Mouse (Mus musculus) embryonic facial prominence, embryonic 11.5 days (tissue): ENCODE measurements around the gene Mycbp2. TPM values are rescaled to one million over a fixed set of nuclear protein-coding genes. Genes with fewer than 3 reads are reported as not detected.

Experiments
- ATAC-seq: fragments of 200-750 bp; cut with Nextera tagmentation; replicated peaks from 2 replicates; pipeline ENCODE4 v1.8.0; 2017; ENCODE audit warnings: low read depth; ENCODE audit not compliant: insufficient number of reproducible peaks, low FRiP score, low TSS enrichment
- DNase-seq: peaks from one replicate; pipeline ENCODE4 v3.0.0-alpha.2; 2015; ENCODE audit warnings: low spot score
- H3K27ac ChIP-seq: fragments of 300-500 bp; sonication (generic); replicated peaks from 2 replicates; pipeline ENCODE4 v1.5.1; 2014; ENCODE audit warnings: mild to moderate bottlenecking, low read depth, low read length, control low read depth
- H3K27me3 ChIP-seq: fragments of 300-500 bp; sonication (generic); 2 replicates; pipeline ENCODE4 v1.6.1; 2014; ENCODE audit warnings: mild to moderate bottlenecking, low read length, moderate library complexity, mixed read lengths; ENCODE audit not compliant: control insufficient read depth, insufficient read depth
- H3K36me3 ChIP-seq: fragments of 300-500 bp; sonication (generic); replicated peaks from 2 replicates; pipeline ENCODE4 v1.6.1; 2014; ENCODE audit warnings: low read depth, mild to moderate bottlenecking, low read length, moderate library complexity, mixed read lengths; ENCODE audit not compliant: control insufficient read depth, insufficient read depth
- H3K4me1 ChIP-seq: fragments of 300-500 bp; sonication (generic); 2 replicates; pipeline ENCODE4 v1.6.1; 2014; ENCODE audit warnings: low read length, mixed read lengths; ENCODE audit not compliant: control insufficient read depth, insufficient read depth
- H3K4me2 ChIP-seq: fragments of 300-500 bp; sonication (generic); 2 replicates; pipeline ENCODE4 v1.6.1; 2014; ENCODE audit warnings: low read depth, mild to moderate bottlenecking, control low read depth, low read length, moderate library complexity
- H3K4me3 ChIP-seq: fragments of 300-500 bp; sonication (generic); 2 replicates; pipeline ENCODE4 v1.5.1; 2014; ENCODE audit warnings: low read depth, low read length, control low read depth
- H3K9ac ChIP-seq: fragments of 300-500 bp; sonication (generic); replicated peaks from 2 replicates; pipeline ENCODE4 v1.6.1; 2014; ENCODE audit warnings: mild to moderate bottlenecking, control low read depth, low read length
- H3K9me3 ChIP-seq: fragments of 300-500 bp; sonication (generic); replicated peaks from 2 replicates; pipeline ENCODE4 v1.6.1; 2016; ENCODE audit warnings: mild to moderate bottlenecking, low read length, inconsistent platforms, mixed read lengths; ENCODE audit not compliant: control insufficient read depth
- WGBS: fragments of 180-500 bp; shearing (Covaris S2); extraction: QIAGEN DNeasy Blood & Tissue Kit; methylation state at CpG from one replicate; pipeline ENCODE4 v1.1.7; 2014; 5-methylcytosine and 5-hydroxymethylcytosine counted together
- polyA plus RNA-seq: library from polyadenylated mRNA; unstranded; fragments of >200 nt; fragmentation: Nextera tagmentation; extraction: Ambion mirVana; gene quantifications from 2 replicates; pipeline ENCODE4 v1.2.1, GENCODE M21; 2014

Gene Mycbp2
- polyA plus RNA-seq, 1 experiment from 2014 or later = 19.2 TPM

- H3K27ac ChIP-seq = peak overlapping the region; percentile 93
- H3K4me3 ChIP-seq = peak overlapping the region; percentile 54
- H3K4me1 ChIP-seq = no peaks in the 10 kb centered on the region
- H3K36me3 ChIP-seq = no peaks in the 10 kb centered on the region; the same call in 1 of the 2 replicates
- peak overlapping the region; percentile 96 for H3K9ac ChIP-seq
- WGBS = under 1% methylated on average over 40 of the region's 86 CpGs
- DNase-seq (peak; percentile 87), ATAC-seq (peak; percentile 74)
- H3K4me2 ChIP-seq = peak overlapping the region; percentile 54
- no peaks in the 10 kb centered on the region for H3K27me3 ChIP-seq
- no peaks in the 10 kb centered on the region for H3K9me3 ChIP-seq
Observed at GRCm38 (mm10) chr14:103098587-103099235, 247.9 kb downstream of the Mycbp2 start.

- Histone ChIP-seq H3K4me1 (no peaks in the 10 kb centered on the region), H3K4me2 (peak overlapping the region; percentile 54), H3K27ac (no peak overlapping the region), H3K4me3 (peak overlapping the region; percentile 54), H3K36me3 (no peaks in the 10 kb centered on the region; the same call in 1 of the 2 replicates), H3K27me3 (no peaks in the 10 kb centered on the region), H3K9ac (peak overlapping the region; percentile 96), H3K9me3 (no peaks in the 10 kb centered on the region)
- no peak for DNase-seq
- ATAC-seq = no peak
- WGBS = 3% methylated on average over 2 of the region's 2 CpGs
Observed at GRCm38 (mm10) chr14:103098213-103098586, 248.4 kb downstream of the Mycbp2 start.

GRCm38 (mm10) chr14:103096621-103097020 lies 250.0 kb downstream of the Mycbp2 start:
- no peak overlapping the region for H3K27ac ChIP-seq
- H3K4me2 ChIP-seq = no peak overlapping the region
- no peaks in the 10 kb centered on the region for H3K4me1 ChIP-seq
- ATAC-seq = no peak
- no peak for DNase-seq
- no peak overlapping the region for H3K4me3 ChIP-seq
- H3K9me3 ChIP-seq = no peaks in the 10 kb centered on the region
- H3K9ac ChIP-seq = no peak overlapping the region
- no peaks in the 10 kb centered on the region for H3K27me3 ChIP-seq
- 86% methylated on average over 6 of the region's 6 CpGs for WGBS
- no peaks in the 10 kb centered on the region; the same call in 1 of the 2 replicates for H3K36me3 ChIP-seq

DNA sequence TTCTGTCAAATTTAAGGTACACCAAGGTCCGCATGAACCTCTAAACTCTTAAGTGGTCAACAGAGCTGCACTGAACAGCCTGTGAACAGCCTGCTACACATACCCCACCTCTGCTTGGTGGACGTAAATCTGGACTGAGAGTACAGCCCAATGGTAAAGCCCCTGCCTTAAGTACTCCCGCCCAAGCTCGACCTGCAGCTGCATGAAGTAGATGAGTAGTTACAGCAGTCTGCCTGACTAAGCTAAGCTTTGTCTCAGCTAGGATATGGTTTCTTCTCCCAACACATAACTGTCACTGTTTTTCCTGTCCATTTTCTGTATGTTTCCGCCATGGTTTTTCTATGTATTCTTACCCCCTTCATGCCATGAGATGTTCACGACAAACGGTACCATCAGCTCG lies 250.8 kb downstream of the Mycbp2 start:
- Histone ChIP-seq H3K4me2 (no peak overlapping the region), H3K9me3 (no peaks in the 10 kb centered on the region), H3K4me3 (no peak overlapping the region), H3K4me1 (no peaks in the 10 kb centered on the region), H3K27me3 (no peaks in the 10 kb centered on the region), H3K27ac (no peak overlapping the region), H3K9ac (no peak overlapping the region), H3K36me3 (peaks cover under 1% of the 10 kb centered on the region; the same call in 1 of the 2 replicates)
- ATAC-seq (no peak), DNase-seq (no peak)
- WGBS = 92% methylated on average over 8 of the region's 8 CpGs

GRCm38 (mm10) chr14:103095036-103095435 lies 251.6 kb downstream of the Mycbp2 start:
- H3K4me1 ChIP-seq = no peaks in the 10 kb centered on the region
- no peaks in the 10 kb centered on the region for H3K27me3 ChIP-seq
- whole genome bisulfite sequencing = 93% methylated on average over 8 of the region's 8 CpGs
- no peak overlapping the region for H3K27ac ChIP-seq
- no peak overlapping the region for H3K4me3 ChIP-seq
- no peaks in the 10 kb centered on the region for H3K9me3 ChIP-seq
- H3K4me2 ChIP-seq = no peak overlapping the region
- H3K36me3 ChIP-seq = peaks cover 2% of the 10 kb centered on the region; the same call in 1 of the 2 replicates
- DNase-seq = no peak
- no peak for ATAC-seq
- no peak overlapping the region for H3K9ac ChIP-seq

- H3K9ac ChIP-seq = no peak overlapping the region
- H3K9me3 ChIP-seq = no peaks in the 10 kb centered on the region
- no peak overlapping the region for H3K4me3 ChIP-seq
- no peaks in the 10 kb centered on the region for H3K4me1 ChIP-seq
- 73% methylated on average over 4 of the region's 4 CpGs for WGBS
- DNase-seq (no peak), ATAC-seq (no peak)
- H3K27ac ChIP-seq = no peak overlapping the region
- no peak overlapping the region for H3K4me2 ChIP-seq
- H3K36me3 ChIP-seq = peaks cover 2% of the 10 kb centered on the region; the same call in 1 of the 2 replicates
- no peaks in the 10 kb centered on the region for H3K27me3 ChIP-seq
Observed at GRCm38 (mm10) chr14:103093670-103094069, 252.9 kb downstream of the Mycbp2 start.

GRCm38 (mm10) chr14:103093236-103093635 lies 253.4 kb downstream of the Mycbp2 start:
- Histone ChIP-seq H3K27me3 (no peaks in the 10 kb centered on the region), H3K4me2 (no peak overlapping the region), H3K4me3 (no peak overlapping the region), H3K9me3 (no peaks in the 10 kb centered on the region), H3K27ac (no peak overlapping the region), H3K36me3 (peaks cover 2% of the 10 kb centered on the region; the same call in 1 of the 2 replicates), H3K9ac (no peak overlapping the region), H3K4me1 (no peaks in the 10 kb centered on the region)
- DNase-seq (no peak), ATAC-seq (no peak)
- whole genome bisulfite sequencing = 95% methylated on average over 3 of the region's 3 CpGs

GRCm38 (mm10) chr14:103088624-103089023 lies 258.0 kb downstream of the Mycbp2 start:
- Histone ChIP-seq H3K9me3 (no peaks in the 10 kb centered on the region), H3K4me1 (no peaks in the 10 kb centered on the region), H3K36me3 (peaks cover 2% of the 10 kb centered on the region; the same call in 1 of the 2 replicates), H3K27me3 (no peaks in the 10 kb centered on the region), H3K27ac (no peak overlapping the region), H3K9ac (no peak overlapping the region), H3K4me3 (no peak overlapping the region), H3K4me2 (no peak overlapping the region)
- WGBS = 79% methylated on average over 6 of the region's 6 CpGs
- no peak for ATAC-seq
- peak; percentile 68 for DNase-seq
